Mouse (Mus musculus): ENCODE measurements around the gene Hnrnpd. TPM values are rescaled to one million over a fixed set of nuclear protein-coding genes. Genes with fewer than 3 reads are reported as not detected.

Hnrnpd gene
- polyA plus RNA-seq, 2 experiments: 64.4 to 157 TPM

- DNase-seq (ENCODE audit: low read depth in 3 of 3, low spot score in 3 of 3) (no peak), ATAC-seq (ENCODE audit: insufficient read depth) (no peak)
- H3K9me3 ChIP-seq (ENCODE audit: control insufficient read depth, low read length): no peaks in the 10 kb centered on the region
- no peak overlapping the region for H3K27ac ChIP-seq
- no peaks in the 10 kb centered on the region for H3K4me1 ChIP-seq (replicated peaks; ENCODE audit: control insufficient read depth in 2 of 2, insufficient read depth in 2 of 2, low read length in 1 of 2)
- no peaks in the 10 kb centered on the region for H3K36me3 ChIP-seq (replicated peaks; ENCODE audit: control insufficient read depth, insufficient read depth, low read depth)
- 59% methylated on average over 6 of the region's 6 CpGs for WGBS (ENCODE audit: insufficient replicate concordance)
- no peak overlapping the region for H3K4me3 ChIP-seq (ENCODE audit: insufficient read depth in 1 of 2, low read depth in 2 of 2, low read length in 2 of 2)
- TF ChIP-seq EP300 (IDR thresholded peaks at IDR 0.05; ENCODE audit: low read depth) (no peak), CTCF (IDR thresholded peaks at IDR 0.05; ENCODE audit: low read depth) (no peak)
- no peaks in the 10 kb centered on the region for H3K27me3 ChIP-seq (ENCODE audit: control insufficient read depth, insufficient read depth, low read length)
- no peak overlapping the region for H3K4me2 ChIP-seq (ENCODE audit: low read depth)
- no peak overlapping the region for H3K9ac ChIP-seq (replicated peaks)
Observed at GRCm38 (mm10) chr5:99931910-99932309, 46.8 kb downstream of the Hnrnpd start.

GRCm38 (mm10) chr5:99927951-99928350 is 50.8 kb downstream of the Hnrnpd start:
- Histone ChIP-seq H3K9ac (replicated peaks) (no peak overlapping the region), H3K36me3 (replicated peaks; ENCODE audit: control insufficient read depth, insufficient read depth, low read depth) (no peaks in the 10 kb centered on the region), H3K27me3 (ENCODE audit: control insufficient read depth, insufficient read depth, low read length) (no peaks in the 10 kb centered on the region), H3K4me3 (ENCODE audit: insufficient read depth in 1 of 2, low read depth in 2 of 2, low read length in 2 of 2) (no peak overlapping the region), H3K9me3 (ENCODE audit: control insufficient read depth, low read length) (no peaks in the 10 kb centered on the region), H3K4me1 (replicated peaks; ENCODE audit: control insufficient read depth in 2 of 2, insufficient read depth in 2 of 2, low read length in 1 of 2) (no peaks in the 10 kb centered on the region), H3K27ac (no peak overlapping the region), H3K4me2 (ENCODE audit: low read depth) (no peak overlapping the region)
- TF ChIP-seq CTCF (IDR thresholded peaks at IDR 0.05; ENCODE audit: low read depth) (peak; percentile 83), EP300 (IDR thresholded peaks at IDR 0.05; ENCODE audit: low read depth) (no peak)
- peak; percentile 14 to 27 (median 26) for DNase-seq (ENCODE audit: low read depth in 3 of 3, low spot score in 3 of 3)
- no peak for ATAC-seq (ENCODE audit: insufficient read depth)
- WGBS (ENCODE audit: insufficient replicate concordance): 32% methylated on average over 4 of the region's 4 CpGs

- ATAC-seq (ENCODE audit: insufficient read depth) (no peak), DNase-seq (ENCODE audit: low read depth in 3 of 3, low spot score in 3 of 3) (no peak)
- no peaks in the 10 kb centered on the region for H3K36me3 ChIP-seq (replicated peaks; ENCODE audit: control insufficient read depth, insufficient read depth, low read depth)
- 52% methylated on average over 8 of the region's 8 CpGs for WGBS (ENCODE audit: insufficient replicate concordance)
- no peak overlapping the region for H3K4me2 ChIP-seq (ENCODE audit: low read depth)
- H3K9me3 ChIP-seq (ENCODE audit: control insufficient read depth, low read length): no peaks in the 10 kb centered on the region
- H3K4me3 ChIP-seq (ENCODE audit: insufficient read depth in 1 of 2, low read depth in 2 of 2, low read length in 2 of 2): no peak overlapping the region
- TF ChIP-seq EP300 (IDR thresholded peaks at IDR 0.05; ENCODE audit: low read depth) (no peak), CTCF (IDR thresholded peaks at IDR 0.05; ENCODE audit: low read depth) (no peak)
- no peak overlapping the region for H3K9ac ChIP-seq (replicated peaks)
- H3K4me1 ChIP-seq (replicated peaks; ENCODE audit: control insufficient read depth in 2 of 2, insufficient read depth in 2 of 2, low read length in 1 of 2): no peaks in the 10 kb centered on the region
- H3K27me3 ChIP-seq (ENCODE audit: control insufficient read depth, insufficient read depth, low read length): no peaks in the 10 kb centered on the region
- H3K27ac ChIP-seq: no peak overlapping the region
Observed at GRCm38 (mm10) chr5:99922033-99922432, 56.7 kb downstream of the Hnrnpd start.

GRCm38 (mm10) chr5:99915494-99915893 is 63.2 kb downstream of the Hnrnpd start:
- H3K4me3 ChIP-seq (ENCODE audit: insufficient read depth in 1 of 2, low read depth in 2 of 2, low read length in 2 of 2): no peak overlapping the region
- H3K27me3 ChIP-seq (ENCODE audit: control insufficient read depth, insufficient read depth, low read length): no peaks in the 10 kb centered on the region
- ATAC-seq (ENCODE audit: insufficient read depth) (no peak), DNase-seq (ENCODE audit: low read depth in 3 of 3, low spot score in 3 of 3) (no peak)
- H3K9me3 ChIP-seq (ENCODE audit: control insufficient read depth, low read length): no peaks in the 10 kb centered on the region
- WGBS (ENCODE audit: insufficient replicate concordance): 32% methylated on average over 7 of the region's 7 CpGs
- no peak overlapping the region for H3K9ac ChIP-seq (replicated peaks)
- no peaks in the 10 kb centered on the region for H3K4me1 ChIP-seq (replicated peaks; ENCODE audit: control insufficient read depth in 2 of 2, insufficient read depth in 2 of 2, low read length in 1 of 2)
- no peak overlapping the region for H3K27ac ChIP-seq
- H3K36me3 ChIP-seq (replicated peaks; ENCODE audit: control insufficient read depth, insufficient read depth, low read depth): no peaks in the 10 kb centered on the region
- no peak overlapping the region for H3K4me2 ChIP-seq (ENCODE audit: low read depth)
- TF ChIP-seq EP300 (IDR thresholded peaks at IDR 0.05; ENCODE audit: low read depth) (no peak), CTCF (IDR thresholded peaks at IDR 0.05; ENCODE audit: low read depth) (no peak)

GRCm38 (mm10) chr5:99906181-99906956 is 72.4 kb downstream of the Hnrnpd start, which contains the start of gene Vamp9:
Vamp9 (plus strand) TSS chr5:99906254.
- Histone ChIP-seq H3K9me3 (ENCODE audit: control insufficient read depth, low read length) (no peaks in the 10 kb centered on the region), H3K9ac (replicated peaks) (peak within 1 kb of the TSS; percentile 47; the same call in 1 of the 2 replicates), H3K4me2 (ENCODE audit: low read depth) (peak within 1 kb of the TSS; percentile 68), H3K36me3 (replicated peaks; ENCODE audit: control insufficient read depth, insufficient read depth, low read depth) (no peaks in the 10 kb centered on the region), H3K27me3 (ENCODE audit: control insufficient read depth, insufficient read depth, low read length) (no peaks in the 10 kb centered on the region), H3K4me3 (ENCODE audit: insufficient read depth in 1 of 2, low read depth in 2 of 2, low read length in 2 of 2) (peak within 1 kb of the TSS; percentile 59 to 63), H3K4me1 (replicated peaks; ENCODE audit: control insufficient read depth in 2 of 2, insufficient read depth in 2 of 2, low read length in 1 of 2) (peaks cover 0 to 4% of the 10 kb centered on the region in 2 experiments; a peak in 1 of 4 replicates), H3K27ac (no peak within 1 kb of the TSS)
- DNase-seq (ENCODE audit: low read depth in 3 of 3, low spot score in 3 of 3) (peak; percentile 55 to 64 (median 63)), ATAC-seq (ENCODE audit: insufficient read depth) (peak; percentile 93)
- TF ChIP-seq CTCF (IDR thresholded peaks at IDR 0.05; ENCODE audit: low read depth): peak; percentile 57
- TF ChIP-seq EP300 (IDR thresholded peaks at IDR 0.05; ENCODE audit: low read depth): no peak
- WGBS (ENCODE audit: insufficient replicate concordance): 5% methylated on average over 49 of the region's 49 CpGs

Other genes with a start within 250 kb of the Hnrnpd start
- 1.9 and 2.8 TPM in 2 replicates for gene Rasgef1b, start 249.9 kb downstream of the Hnrnpd start, polyA plus RNA-seq (2012; rRNA removed)
- gene Rasgef1b, start 249.9 kb downstream of the Hnrnpd start, polyA plus RNA-seq (2014; fragmentation: Nextera tagmentation; extraction: Ambion mirVana): 4.2 and 5.0 TPM in 2 replicates
- not detected in 2 replicates for gene Vamp9, start 72.7 kb downstream of the Hnrnpd start, polyA plus RNA-seq (2012; rRNA removed)
- not detected in 2 replicates for gene Vamp9, start 72.7 kb downstream of the Hnrnpd start, polyA plus RNA-seq (2014; fragmentation: Nextera tagmentation; extraction: Ambion mirVana)
- gene 4930524J08Rik, start 123 bp upstream of the Hnrnpd start, polyA plus RNA-seq (2012; rRNA removed): 1.5 and 2.3 TPM in 2 replicates
- gene 4930524J08Rik, start 123 bp upstream of the Hnrnpd start, polyA plus RNA-seq (2014; fragmentation: Nextera tagmentation; extraction: Ambion mirVana): 0.25 and 0.47 TPM in 2 replicates
- gene Hnrnpdl, start 60.7 kb upstream of the Hnrnpd start, polyA plus RNA-seq (2012; rRNA removed): 77.5 and 115 TPM in 2 replicates
- 49.2 and 57.2 TPM in 2 replicates for gene Hnrnpdl, start 60.7 kb upstream of the Hnrnpd start, polyA plus RNA-seq (2014; fragmentation: Nextera tagmentation; extraction: Ambion mirVana)
- 9.5 and 14.3 TPM in 2 replicates for gene Enoph1, start 61.0 kb upstream of the Hnrnpd start, polyA plus RNA-seq (2012; rRNA removed)
- 14.7 and 15.1 TPM in 2 replicates for gene Enoph1, start 61.0 kb upstream of the Hnrnpd start, polyA plus RNA-seq (2014; fragmentation: Nextera tagmentation; extraction: Ambion mirVana)
- gene Tmem150c, start 180.9 kb upstream of the Hnrnpd start, polyA plus RNA-seq (2012; rRNA removed): 0.37 and 0.55 TPM in 2 replicates
- 0.21 and 0.24 TPM in 2 replicates for gene Tmem150c, start 180.9 kb upstream of the Hnrnpd start, polyA plus RNA-seq (2014; fragmentation: Nextera tagmentation; extraction: Ambion mirVana)